Mouse (Mus musculus): ENCODE data around the gene Lgals8.
"Not testable (repeated sequence)": the region's sequence is repeated elsewhere in the genome, so short reads cannot be mapped to it uniquely, and the experiment has no call there.

Lgals8 gene

GRCm38 (mm10) chr13:12464844-12465243 lies at the start of gene Lgals8:
Lgals8 (minus strand) TSS chr13:12464944.
- no peak for DNase-seq (ENCODE audit: extremely low read depth, insufficient read length, low spot score)

GRCm38 (mm10) chr13:12511189-12511965 lies 46.6 kb upstream of the Lgals8 start:
- DNase-seq (ENCODE audit: extremely low read depth, insufficient read length, low spot score): no peak

DNA sequence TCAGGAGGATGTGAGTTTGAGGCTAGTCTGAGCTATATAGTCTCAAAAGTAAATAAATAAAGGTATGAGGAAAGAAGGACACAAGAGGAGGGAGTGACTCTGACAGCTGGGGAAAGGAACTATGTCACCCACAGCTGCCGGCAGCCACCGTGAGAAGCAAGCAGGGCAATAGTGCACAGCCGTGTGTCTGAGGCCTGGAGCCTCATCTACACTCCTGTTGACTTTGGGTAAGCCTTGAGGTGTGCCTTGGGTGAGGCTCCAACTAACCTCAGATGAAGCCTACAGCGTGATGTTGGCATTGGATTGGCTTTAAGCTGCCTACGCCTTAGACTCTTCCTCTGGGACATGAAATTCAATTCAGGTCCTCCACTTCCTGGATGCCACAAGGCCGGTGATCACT lies 45.3 kb upstream of the Lgals8 start:
- DNase-seq (ENCODE audit: extremely low read depth, insufficient read length, low spot score): no peak

DNA sequence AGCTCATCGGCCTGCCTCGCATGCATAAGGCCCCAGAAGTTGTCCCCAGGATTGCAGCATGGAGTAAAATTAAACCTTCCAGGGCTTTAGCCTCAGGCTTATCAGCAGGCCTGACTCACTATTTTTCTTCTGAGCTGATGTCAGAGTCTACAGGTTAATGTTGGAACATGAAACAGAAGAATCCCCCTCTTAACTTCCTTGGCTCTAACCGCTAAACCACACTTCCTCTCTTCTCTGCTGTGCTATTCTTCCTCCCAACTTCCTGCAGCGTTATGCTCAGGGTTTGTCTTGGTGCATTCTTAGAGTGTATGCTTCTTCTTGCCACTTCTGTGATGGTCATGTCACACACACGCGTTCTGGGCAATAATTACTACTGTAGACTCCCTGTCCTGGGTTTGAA lies 42.7 kb upstream of the Lgals8 start:
- DNase-seq (ENCODE audit: extremely low read depth, insufficient read length, low spot score): no peak

GRCm38 (mm10) chr13:12505359-12505758 lies 40.6 kb upstream of the Lgals8 start:
- no peak for DNase-seq (ENCODE audit: extremely low read depth, insufficient read length, low spot score)

GRCm38 (mm10) chr13:12503238-12503751 lies 38.6 kb upstream of the Lgals8 start:
- DNase-seq (ENCODE audit: extremely low read depth, insufficient read length, low spot score): no peak

- DNase-seq (ENCODE audit: extremely low read depth, insufficient read length, low spot score): no peak
Observed at GRCm38 (mm10) chr13:12502665-12503237, 38.0 kb upstream of the Lgals8 start.

DNA sequence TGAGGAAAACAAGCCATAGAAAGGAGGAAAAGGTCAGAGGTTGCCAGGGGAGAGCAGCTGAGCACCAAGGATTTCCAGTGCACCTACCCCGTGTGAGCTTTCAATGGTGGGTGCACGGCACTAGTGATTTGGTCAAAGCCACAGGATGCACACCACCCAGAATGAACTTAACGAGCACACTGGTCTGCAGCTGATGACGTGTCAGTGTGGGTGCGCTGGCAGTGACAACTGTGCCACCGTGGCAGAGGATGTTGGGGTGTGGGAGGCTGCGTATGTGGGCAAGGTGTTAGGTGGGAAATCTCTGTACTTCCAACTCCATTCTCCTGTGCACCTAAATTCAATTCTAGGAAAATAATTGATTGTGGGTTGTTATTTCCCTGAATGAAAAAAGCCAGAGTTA lies 34.4 kb upstream of the Lgals8 start:
- no peak for DNase-seq (ENCODE audit: extremely low read depth, insufficient read length, low spot score)

DNA sequence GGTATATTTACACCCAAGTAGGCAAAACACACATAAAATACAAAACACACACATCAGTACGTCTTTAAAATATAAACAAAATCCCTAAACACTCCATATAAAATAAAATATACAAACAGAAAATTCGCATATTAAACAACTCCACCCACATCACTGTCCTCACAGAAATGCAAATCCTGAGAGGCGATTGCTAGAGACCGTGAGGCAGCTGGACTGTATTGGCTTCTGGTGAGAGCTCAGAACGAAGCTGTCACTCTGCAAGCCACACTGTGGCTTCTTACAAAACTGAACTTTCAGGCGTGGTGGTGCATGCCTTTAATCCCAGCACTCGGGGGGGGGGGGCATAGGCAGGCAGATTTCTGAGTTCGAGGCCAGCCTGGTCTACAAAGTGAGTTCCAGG lies 33.1 kb upstream of the Lgals8 start:
- no peak for DNase-seq (ENCODE audit: extremely low read depth, insufficient read length, low spot score)

GRCm38 (mm10) chr13:12494750-12495149 lies 30.0 kb upstream of the Lgals8 start:
- DNase-seq (ENCODE audit: extremely low read depth, insufficient read length, low spot score): no peak

GRCm38 (mm10) chr13:12492515-12492914 lies 27.8 kb upstream of the Lgals8 start:
- DNase-seq (ENCODE audit: extremely low read depth, insufficient read length, low spot score): no peak

DNA sequence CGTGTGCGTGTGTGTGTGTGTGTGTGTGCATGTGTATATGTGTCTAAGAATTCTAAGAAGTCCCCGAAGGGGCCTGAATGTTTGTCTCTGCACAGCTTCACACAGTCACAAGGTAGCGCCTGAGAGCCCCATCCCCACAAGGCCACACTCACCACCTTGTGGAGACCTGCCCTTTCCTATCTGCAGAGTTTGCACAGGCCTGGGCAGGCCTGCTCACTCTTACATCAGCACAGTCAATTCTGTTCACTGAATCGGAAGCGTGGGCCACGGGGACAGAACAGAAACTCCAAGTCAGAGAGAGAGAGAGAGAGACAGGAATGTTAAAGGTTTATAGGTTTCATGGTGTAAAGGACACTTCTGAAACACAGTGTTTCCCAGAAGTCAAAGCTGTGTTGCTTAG lies 20.9 kb upstream of the Lgals8 start:
- no peak for DNase-seq (ENCODE audit: extremely low read depth, insufficient read length, low spot score)

GRCm38 (mm10) chr13:12485197-12485596 lies 20.5 kb upstream of the Lgals8 start:
- DNase-seq (ENCODE audit: extremely low read depth, insufficient read length, low spot score): no peak

DNA sequence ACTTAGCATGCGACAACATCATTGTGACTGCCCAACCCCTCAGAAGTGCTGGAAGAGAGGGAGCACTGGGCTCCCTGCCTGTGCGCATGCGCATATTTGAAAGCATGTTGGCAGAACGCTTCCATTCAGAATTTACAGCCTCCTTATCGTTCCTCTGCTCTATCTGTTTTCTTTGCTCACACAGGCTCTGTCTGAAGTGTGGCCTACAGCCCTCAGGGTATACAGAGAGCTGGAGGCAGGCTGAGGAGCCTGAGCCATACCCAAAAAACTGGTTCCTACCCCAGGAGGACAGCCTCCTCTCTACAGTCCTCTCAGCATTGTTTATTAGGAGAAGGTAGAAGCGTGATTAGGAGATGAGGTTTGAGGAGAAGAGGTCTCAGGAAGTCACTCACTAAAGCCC lies 15.1 kb upstream of the Lgals8 start:
- DNase-seq (ENCODE audit: extremely low read depth, insufficient read length, low spot score): no peak

- no peak for DNase-seq (ENCODE audit: extremely low read depth, insufficient read length, low spot score)
Observed at GRCm38 (mm10) chr13:12478301-12478700, 13.6 kb upstream of the Lgals8 start.

DNA sequence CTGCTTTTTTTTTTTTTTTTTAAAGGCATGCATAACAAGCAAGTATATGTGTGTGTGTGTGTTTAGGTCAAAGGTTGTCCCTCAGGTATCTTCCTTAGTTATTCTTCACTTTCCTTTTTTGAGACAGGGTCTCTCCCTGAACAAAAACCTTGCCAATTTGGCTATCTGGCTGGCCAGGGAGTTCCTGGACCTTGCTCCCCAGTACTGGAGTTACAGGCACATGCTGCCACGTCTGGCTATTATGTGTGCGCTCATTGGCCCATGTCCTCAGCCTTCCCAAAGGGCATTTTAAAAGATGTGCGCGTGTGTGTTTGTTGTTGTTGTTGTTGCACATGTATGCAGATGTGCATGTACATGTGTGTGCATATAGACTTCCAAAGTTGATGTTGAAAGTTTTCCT lies 12.1 kb upstream of the Lgals8 start:
- DNase-seq (ENCODE audit: extremely low read depth, insufficient read length, low spot score): no peak

- no peak for DNase-seq (ENCODE audit: extremely low read depth, insufficient read length, low spot score)
Observed at GRCm38 (mm10) chr13:12475239-12475638, 10.5 kb upstream of the Lgals8 start.

DNA sequence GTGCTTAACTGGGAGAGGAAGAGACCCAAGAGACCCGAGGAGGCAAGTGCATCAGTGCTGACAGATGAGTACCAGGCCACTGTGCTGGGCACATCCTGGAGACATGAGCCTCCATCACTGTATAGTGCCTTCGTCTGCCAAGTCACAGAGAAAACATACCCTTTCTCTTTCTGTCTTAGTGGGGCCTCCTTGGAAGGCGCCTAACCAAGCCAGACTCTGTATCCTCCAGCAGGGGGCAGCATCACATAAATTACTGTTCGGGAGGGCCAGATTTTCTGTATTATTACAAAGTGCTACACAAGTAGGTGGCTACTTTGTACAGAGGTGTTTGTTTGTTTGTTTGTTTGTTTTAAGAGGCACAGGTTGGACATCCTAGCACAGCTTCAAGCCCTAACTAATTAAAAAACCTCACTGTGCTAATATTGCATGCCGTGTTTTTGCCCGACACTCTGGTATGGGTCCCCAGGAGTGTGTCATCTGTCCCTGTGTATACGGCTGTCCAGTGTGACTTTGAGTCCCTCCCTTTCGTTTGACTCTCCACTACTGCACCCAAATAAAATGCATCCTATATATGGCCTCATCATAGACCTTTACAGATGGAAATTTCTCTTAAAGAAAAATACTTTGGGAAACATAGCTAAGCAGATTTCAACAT lies 9.1 kb upstream of the Lgals8 start:
- peak; percentile 19 for DNase-seq (ENCODE audit: extremely low read depth, insufficient read length, low spot score)

GRCm38 (mm10) chr13:12468488-12468887 lies 3.7 kb upstream of the Lgals8 start:
- DNase-seq (ENCODE audit: extremely low read depth, insufficient read length, low spot score): no peak

- DNase-seq (ENCODE audit: extremely low read depth, insufficient read length, low spot score): not testable (repeated sequence)
Observed at GRCm38 (mm10) chr13:12464159-12464558, 585 bp downstream of the Lgals8 start.

- DNase-seq (ENCODE audit: extremely low read depth, insufficient read length, low spot score): no peak
Observed at GRCm38 (mm10) chr13:12462623-12463022, 2.1 kb downstream of the Lgals8 start.

- no peak for DNase-seq (ENCODE audit: extremely low read depth, insufficient read length, low spot score)
Observed at GRCm38 (mm10) chr13:12461730-12462119, 3.0 kb downstream of the Lgals8 start.
